Mouse (Mus musculus) Patski (cell line): ENCODE measurements around the gene Lrrc66. TPM values are rescaled to one million over a fixed set of nuclear protein-coding genes. Genes with fewer than 3 reads are reported as not detected.

ENCODE experiments used
- ATAC-seq: fragments of 100-300 bp; one replicate; pipeline ENCODE4 v1.8.0; 2021
- CTCF ChIA-PET: fragments of 350-600 bp; sonication (Branson Sonifier 250); formaldehyde crosslinking; loops from one replicate; lab custom pipeline; 2022; ENCODE audit warnings: inconsistent platforms; lab: Charles Lee
- POLR2A ChIA-PET: fragments of 350-600 bp; sonication (Branson Sonifier 250); formaldehyde crosslinking; loops from one replicate; lab custom pipeline; 2022; ENCODE audit warnings: antibody characterized with exemption, inconsistent platforms; lab: Charles Lee
- DNase-seq: peaks from one replicate; pipeline ENCODE4 v3.0.0-alpha.2; 2011; ENCODE audit warnings: low read depth, low spot score
- H3K27me3 ChIP-seq: fragments of 371-371 bp; one replicate; pipeline ENCODE4 v1.5.1; 2021
- CTCF ChIP-seq: fragments of 100-300 bp; IDR thresholded peaks from one replicate; pipeline ENCODE4 v1.5.1; 2021
- in situ Hi-C: fragments of 300-500 bp; cut with MboI; formaldehyde crosslinking; loops from 3 replicates; pipeline ENCODE4 v1.11.1; 2018; ENCODE audit warnings: low pct_unique_long_range_greater_than_20kb, mixed read lengths
- polyA plus RNA-seq: library from polyadenylated mRNA; unstranded; gene quantifications from one replicate; pipeline ENCODE4 v1.2.3, GENCODE M21; 2021

Gene Lrrc66
- not detected for polyA plus RNA-seq

DNA sequence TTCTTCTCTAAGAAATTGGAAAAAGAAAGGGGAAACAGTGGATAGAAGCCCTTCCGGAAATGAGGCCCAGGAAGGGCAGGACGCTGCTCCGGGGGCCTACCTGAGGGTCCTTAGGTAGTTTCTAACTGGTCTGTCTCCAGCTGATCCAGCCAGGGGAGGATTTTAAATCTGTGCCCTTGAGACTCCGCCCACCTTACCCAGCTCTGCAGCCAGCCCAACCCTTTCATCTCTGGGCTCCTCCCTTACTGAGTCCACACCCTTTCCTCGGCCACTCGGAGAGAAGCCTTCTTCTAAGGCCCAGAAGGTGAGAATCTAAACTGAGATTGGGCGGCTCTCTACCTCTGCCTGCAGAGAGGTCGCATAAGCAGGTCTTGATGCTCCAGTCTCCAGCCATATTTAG, at the start of gene Lrrc66:
Gene Lrrc66 (minus strand): TSS at position 236 of the 400 bp plus-strand sequence.
- ATAC-seq (no peak), DNase-seq (no peak)
- in situ Hi-C loops = no loop called here
- POLR2A ChIA-PET = no interaction called here
- no peaks in the 10 kb centered on the region for H3K27me3 ChIP-seq
- CTCF ChIA-PET = interaction anchor here (0.6 to 3.4 kb wide), 6 partner anchors 10 to 199 kb away, joined by 3 to 29 read pairs (median 6); no protein-coding TSS in a partner anchor
- TF ChIP-seq CTCF = no peak

DNA sequence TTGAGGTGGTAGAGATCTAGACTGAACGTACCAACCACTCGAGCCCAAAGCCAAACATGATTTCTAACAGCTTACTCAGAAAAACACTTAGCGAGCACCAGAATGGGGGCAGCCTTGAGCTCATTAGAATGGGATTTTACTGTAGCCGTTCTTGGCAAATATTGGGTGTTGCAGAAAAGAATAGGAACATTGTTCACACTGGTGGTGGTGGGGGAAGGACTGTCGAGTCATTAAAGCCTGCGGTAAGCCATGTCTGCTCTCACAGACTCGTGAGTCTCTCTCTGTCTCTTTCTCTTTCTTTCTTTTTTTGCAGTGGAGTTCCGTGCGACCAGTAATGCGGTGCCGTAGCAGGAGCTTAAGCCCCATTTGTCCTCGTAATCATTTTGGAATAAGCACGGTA, 44.3 kb upstream of the Lrrc66 start:
- CTCF ChIA-PET = interaction anchor here (0.8 kb wide), 1 partner anchor 17 kb away, joined by 3 read pairs; no protein-coding TSS in a partner anchor

DNA sequence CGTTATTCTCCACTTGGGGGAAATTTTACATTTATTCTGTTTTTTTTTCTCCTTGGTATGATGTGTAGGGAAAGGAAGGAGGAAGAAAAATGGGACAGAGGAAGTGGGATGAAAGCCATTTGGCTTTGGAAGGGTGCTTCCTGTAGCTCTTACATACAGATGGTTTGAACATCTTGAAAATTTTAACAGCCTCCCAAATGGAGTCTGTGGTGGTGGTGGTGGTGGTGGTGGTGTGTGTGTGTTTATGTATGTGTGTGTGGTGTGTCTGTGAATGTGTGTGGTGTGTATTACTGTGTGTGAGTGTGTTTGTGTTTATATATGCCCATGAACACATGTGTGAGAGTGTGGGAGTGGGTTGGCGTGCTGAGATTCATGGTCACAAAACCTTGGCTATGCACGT, 43.3 kb upstream of the Lrrc66 start:
- in situ Hi-C loops = loop anchor here (25.0 kb wide), 2 partner anchors 412 to 1262 kb away; no protein-coding TSS in a partner anchor
- ATAC-seq = no peak
- DNase-seq = no peak
- ChIA-PET CTCF (interaction anchor here (1.1 kb wide), 1 partner anchor 12 kb away, joined by 4 read pairs; no protein-coding TSS in a partner anchor), POLR2A (interaction anchor here (0.6 kb wide), 1 partner anchor 8 kb away, joined by 3 read pairs; no protein-coding TSS in a partner anchor)
- no peak for TF ChIP-seq CTCF
- peaks cover 22% of the 10 kb centered on the region for H3K27me3 ChIP-seq

More for the DNA sequence above, 44.3 kb upstream of the Lrrc66 start:
- DNase-seq (no peak), ATAC-seq (no peak)
- POLR2A ChIA-PET = no interaction called here
- in situ Hi-C loops = loop anchor here (25.0 kb wide), 2 partner anchors 411 to 1261 kb away; no protein-coding TSS in a partner anchor
- no peak for TF ChIP-seq CTCF
- H3K27me3 ChIP-seq = peaks cover 26% of the 10 kb centered on the region

DNA sequence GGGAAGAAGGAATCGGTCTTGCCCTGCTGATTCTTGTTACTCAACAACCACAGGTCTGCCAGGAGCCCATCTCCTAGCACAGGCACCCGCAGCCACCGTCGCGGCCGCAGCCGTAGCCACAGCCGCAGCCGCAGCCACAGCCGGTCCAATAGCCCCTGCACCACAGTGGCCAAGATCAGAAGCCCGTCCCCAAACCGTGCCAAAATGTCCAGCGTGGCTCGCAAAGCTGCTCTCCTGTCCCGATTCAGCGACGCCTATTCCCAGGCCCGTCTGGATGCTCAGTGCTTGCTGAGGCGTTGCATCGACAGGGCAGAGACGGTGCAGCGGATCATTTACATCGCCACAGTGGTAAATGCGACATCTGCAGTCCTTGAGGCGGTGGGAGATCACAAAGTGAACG, 37.1 kb upstream of the Lrrc66 start:
- no peak for TF ChIP-seq CTCF
- CTCF ChIA-PET = no interaction called here
- in situ Hi-C loops = no loop called here
- no peak for DNase-seq
- no peak for ATAC-seq
- peaks cover 6% of the 10 kb centered on the region for H3K27me3 ChIP-seq
- POLR2A ChIA-PET = no interaction called here

DNA sequence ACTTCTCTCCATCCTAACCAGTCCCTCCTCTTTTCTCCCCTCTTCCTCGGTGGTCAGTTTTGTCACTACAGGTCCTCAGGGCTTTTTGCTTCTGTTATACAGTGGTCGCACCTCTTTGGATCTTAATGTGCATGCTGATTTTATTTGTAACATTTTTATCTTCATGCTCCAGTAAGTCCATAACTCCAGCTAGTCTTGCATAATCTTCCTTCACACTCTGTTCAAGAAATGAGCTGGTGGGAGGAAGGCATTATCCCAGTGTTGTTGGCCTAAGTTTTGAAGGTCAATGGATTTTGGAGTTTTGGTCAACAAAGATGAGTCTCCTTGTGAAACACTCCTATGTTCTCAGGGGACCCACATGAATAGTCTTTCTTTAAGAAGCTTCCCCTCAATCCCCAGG, 35.6 kb upstream of the Lrrc66 start:
- ATAC-seq = no peak
- no peak for TF ChIP-seq CTCF
- POLR2A ChIA-PET = no interaction called here
- CTCF ChIA-PET = interaction anchor here (1.6 kb wide), 1 partner anchor 8 kb away, joined by 5 read pairs; no protein-coding TSS in a partner anchor
- no peak for DNase-seq
- peaks cover 6% of the 10 kb centered on the region for H3K27me3 ChIP-seq
- in situ Hi-C loops = no loop called here

DNA sequence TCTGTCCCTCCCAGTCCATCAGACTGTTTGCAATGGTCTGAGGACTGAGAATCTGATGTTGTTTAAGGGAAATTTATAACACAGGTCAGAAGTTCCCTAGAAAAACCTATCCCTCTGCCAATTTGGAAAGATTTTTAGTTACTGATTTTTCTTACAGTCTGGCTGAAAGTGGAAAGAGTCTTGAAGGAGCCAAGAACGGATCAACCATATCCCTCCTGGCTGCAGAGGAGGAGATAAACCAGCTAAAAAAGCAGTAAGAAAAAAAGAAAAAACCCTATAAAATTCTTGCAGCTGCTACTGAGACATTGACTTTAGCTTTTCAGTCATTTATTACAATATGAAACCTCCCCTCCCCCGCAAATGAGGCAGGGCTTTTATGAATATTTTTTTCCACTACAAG, 34.4 kb upstream of the Lrrc66 start:
- no peak for TF ChIP-seq CTCF
- POLR2A ChIA-PET = no interaction called here

GRCm38 (mm10) chr5:73651855-73652201, 19.5 kb upstream of the Lrrc66 start:
- no peak for TF ChIP-seq CTCF
- in situ Hi-C loops = no loop called here
- DNase-seq (no peak), ATAC-seq (no peak)
- ChIA-PET CTCF (no interaction called here), POLR2A (no interaction called here)
- peaks cover 46% of the 10 kb centered on the region for H3K27me3 ChIP-seq

More for the DNA sequence above, 34.4 kb upstream of the Lrrc66 start:
- H3K27me3 ChIP-seq = peaks cover 6% of the 10 kb centered on the region
- no peak for DNase-seq
- no peak for ATAC-seq
- CTCF ChIA-PET = no interaction called here
- in situ Hi-C loops = no loop called here

GRCm38 (mm10) chr5:73651061-73651854, 18.9 kb upstream of the Lrrc66 start, which contains the start of gene Spata18:
Gene Spata18 (plus strand): TSS chr5:73651379.
- DNase-seq (no peak), ATAC-seq (no peak)
- CTCF ChIA-PET = no interaction called here
- TF ChIP-seq CTCF = no peak
- in situ Hi-C loops = no loop called here
- H3K27me3 ChIP-seq = peaks cover 44% of the 10 kb centered on the region
- POLR2A ChIA-PET = no interaction called here

GRCm38 (mm10) chr5:73650365-73650964, 18.1 kb upstream of the Lrrc66 start:
- in situ Hi-C loops = no loop called here
- ATAC-seq (no peak), DNase-seq (no peak)
- TF ChIP-seq CTCF = no peak
- H3K27me3 ChIP-seq = peaks cover 41% of the 10 kb centered on the region
- ChIA-PET CTCF (no interaction called here), POLR2A (no interaction called here)

DNA sequence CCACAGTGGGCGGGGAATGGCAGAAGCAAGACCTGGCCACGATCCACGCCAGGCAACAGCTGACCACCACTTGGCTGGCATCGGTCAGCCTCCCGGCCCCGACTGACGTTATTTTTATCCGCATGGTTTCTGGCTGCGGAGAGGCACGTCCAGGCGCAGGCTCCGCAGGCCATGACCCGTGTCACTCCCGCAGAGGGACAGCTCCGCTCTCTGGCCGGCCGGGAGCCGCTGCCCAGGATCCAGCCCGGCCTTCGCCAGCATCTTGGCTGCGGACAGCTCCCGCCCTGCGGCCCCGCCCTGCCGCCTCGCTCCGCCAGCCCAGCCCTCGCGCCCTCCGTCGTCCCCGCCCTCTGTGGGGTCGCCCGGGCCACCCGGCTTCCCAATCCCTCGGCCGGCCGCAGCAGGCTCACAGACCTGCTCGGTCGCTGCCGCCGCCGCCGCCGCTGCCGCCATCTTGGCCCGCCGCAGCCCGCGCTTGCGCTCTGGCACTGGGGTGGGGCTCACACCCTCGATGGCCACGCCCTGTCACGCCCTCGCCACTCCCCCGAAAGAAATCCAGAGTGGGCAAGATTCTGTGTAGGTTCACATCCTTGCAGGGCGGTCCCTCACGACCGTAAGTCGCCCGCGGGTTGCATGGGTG, 15.1 kb upstream of the Lrrc66 start, which contains the start of gene Sgcb:
Gene Sgcb (minus strand): TSS at position 530 of the 640 bp plus-strand sequence.
- DNase-seq (no peak), ATAC-seq (peak; percentile 87)
- H3K27me3 ChIP-seq = peaks cover 27% of the 10 kb centered on the region
- in situ Hi-C loops = no loop called here
- ChIA-PET CTCF (interaction anchor here (1.0 to 1.6 kb wide), 2 partner anchors 10 kb away, joined by 3 to 7 read pairs; no protein-coding TSS in a partner anchor), POLR2A (interaction anchor here (0.5 kb wide), 1 partner anchor 214 kb away, joined by 3 read pairs; no protein-coding TSS in a partner anchor)
- TF ChIP-seq CTCF = no peak
